Mouse (Mus musculus): ENCODE results near the gene Mphosph9. TPM values are rescaled to one million over a fixed set of nuclear protein-coding genes. Genes with fewer than 3 reads are reported as not detected.
"Not testable (repeated sequence)": the region's sequence is repeated elsewhere in the genome, so short reads cannot be mapped to it uniquely, and the experiment has no call there.

The Mphosph9 gene
- polyA plus RNA-seq, 1 experiment = 21.7 TPM

- Histone ChIP-seq H3K9me3 (replicated peaks; ENCODE audit: control insufficient read depth, insufficient read depth, low read length, poor library complexity, severe bottlenecking) (no peaks in the 10 kb centered on the region), H3K4me3 (ENCODE audit: low read depth, low read length) (no peak overlapping the region), H3K27ac (ENCODE audit: insufficient read depth, low read length) (no peak overlapping the region), H3K9ac (ENCODE audit: low read depth, poor library complexity, severe bottlenecking) (0 out of 2 replicates have a peak overlapping the region, but pooled peaks have one; percentile 27), H3K4me1 (ENCODE audit: control insufficient read depth, insufficient read depth, low read length) (no peaks in the 10 kb centered on the region), H3K36me3 (ENCODE audit: control insufficient read depth, insufficient read depth, low read length, poor library complexity, severe bottlenecking) (peaks cover 21% of the 10 kb centered on the region), H3K27me3 (ENCODE audit: control insufficient read depth, insufficient read depth, low read length, poor library complexity, severe bottlenecking) (no peaks in the 10 kb centered on the region)
- no peak for TF ChIP-seq POLR2A (IDR thresholded peaks at IDR 0.05; ENCODE audit: insufficient read depth, low read length)
- TF ChIP-seq EP300 (IDR thresholded peaks at IDR 0.05; ENCODE audit: insufficient read depth, low read depth, low read length) = no peak
- no peak for TF ChIP-seq CTCF (IDR thresholded peaks at IDR 0.05; ENCODE audit: low read depth, low read length)
These were observed 23.4 kb upstream of the Mphosph9 start for GRCm38 (mm10) chr5:124351111-124351560.

GRCm38 (mm10) chr5:124350350-124350749, 22.6 kb upstream of the Mphosph9 start:
- no peaks in the 10 kb centered on the region for H3K9me3 ChIP-seq (replicated peaks; ENCODE audit: control insufficient read depth, insufficient read depth, low read length, poor library complexity, severe bottlenecking)
- no peak overlapping the region for H3K4me3 ChIP-seq (ENCODE audit: low read depth, low read length)
- no peak overlapping the region for H3K27ac ChIP-seq (ENCODE audit: insufficient read depth, low read length)
- H3K36me3 ChIP-seq (ENCODE audit: control insufficient read depth, insufficient read depth, low read length, poor library complexity, severe bottlenecking) = peaks cover 23% of the 10 kb centered on the region
- no peaks in the 10 kb centered on the region for H3K4me1 ChIP-seq (ENCODE audit: control insufficient read depth, insufficient read depth, low read length)
- no peaks in the 10 kb centered on the region for H3K27me3 ChIP-seq (ENCODE audit: control insufficient read depth, insufficient read depth, low read length, poor library complexity, severe bottlenecking)
- no peak for TF ChIP-seq POLR2A (IDR thresholded peaks at IDR 0.05; ENCODE audit: insufficient read depth, low read length)
- no peak for TF ChIP-seq CTCF (IDR thresholded peaks at IDR 0.05; ENCODE audit: low read depth, low read length)
- no peak for TF ChIP-seq EP300 (IDR thresholded peaks at IDR 0.05; ENCODE audit: insufficient read depth, low read depth, low read length)
- H3K9ac ChIP-seq (ENCODE audit: low read depth, poor library complexity, severe bottlenecking) = no peak overlapping the region

- Histone ChIP-seq H3K4me1 (ENCODE audit: control insufficient read depth, insufficient read depth, low read length) (no peaks in the 10 kb centered on the region), H3K36me3 (ENCODE audit: control insufficient read depth, insufficient read depth, low read length, poor library complexity, severe bottlenecking) (peaks cover 26% of the 10 kb centered on the region), H3K27ac (ENCODE audit: insufficient read depth, low read length) (no peak overlapping the region), H3K9me3 (replicated peaks; ENCODE audit: control insufficient read depth, insufficient read depth, low read length, poor library complexity, severe bottlenecking) (no peaks in the 10 kb centered on the region), H3K4me3 (ENCODE audit: low read depth, low read length) (no peak overlapping the region), H3K9ac (ENCODE audit: low read depth, poor library complexity, severe bottlenecking) (no peak overlapping the region), H3K27me3 (ENCODE audit: control insufficient read depth, insufficient read depth, low read length, poor library complexity, severe bottlenecking) (no peaks in the 10 kb centered on the region)
- TF ChIP-seq CTCF (IDR thresholded peaks at IDR 0.05; ENCODE audit: low read depth, low read length) (no peak), POLR2A (IDR thresholded peaks at IDR 0.05; ENCODE audit: insufficient read depth, low read length) (no peak), EP300 (IDR thresholded peaks at IDR 0.05; ENCODE audit: insufficient read depth, low read depth, low read length) (no peak)
These were observed 21.4 kb upstream of the Mphosph9 start for GRCm38 (mm10) chr5:124349196-124349595.

- H3K4me3 ChIP-seq (ENCODE audit: low read depth, low read length) = no peak overlapping the region
- no peaks in the 10 kb centered on the region for H3K9me3 ChIP-seq (replicated peaks; ENCODE audit: control insufficient read depth, insufficient read depth, low read length, poor library complexity, severe bottlenecking)
- TF ChIP-seq POLR2A (IDR thresholded peaks at IDR 0.05; ENCODE audit: insufficient read depth, low read length) (no peak), CTCF (IDR thresholded peaks at IDR 0.05; ENCODE audit: low read depth, low read length) (no peak), EP300 (IDR thresholded peaks at IDR 0.05; ENCODE audit: insufficient read depth, low read depth, low read length) (no peak)
- no peaks in the 10 kb centered on the region for H3K4me1 ChIP-seq (ENCODE audit: control insufficient read depth, insufficient read depth, low read length)
- no peaks in the 10 kb centered on the region for H3K27me3 ChIP-seq (ENCODE audit: control insufficient read depth, insufficient read depth, low read length, poor library complexity, severe bottlenecking)
- no peak overlapping the region for H3K27ac ChIP-seq (ENCODE audit: insufficient read depth, low read length)
- peaks cover 15% of the 10 kb centered on the region for H3K36me3 ChIP-seq (ENCODE audit: control insufficient read depth, insufficient read depth, low read length, poor library complexity, severe bottlenecking)
- no peak overlapping the region for H3K9ac ChIP-seq (ENCODE audit: low read depth, poor library complexity, severe bottlenecking)
These were observed 15.1 kb upstream of the Mphosph9 start for GRCm38 (mm10) chr5:124342897-124343296.

GRCm38 (mm10) chr5:124341753-124342339, 14.1 kb upstream of the Mphosph9 start:
- peaks cover 13% of the 10 kb centered on the region for H3K36me3 ChIP-seq (ENCODE audit: control insufficient read depth, insufficient read depth, low read length, poor library complexity, severe bottlenecking)
- H3K9ac ChIP-seq (ENCODE audit: low read depth, poor library complexity, severe bottlenecking); H3K4me3 ChIP-seq (ENCODE audit: low read depth, low read length): not testable (repeated sequence)

GRCm38 (mm10) chr5:124338791-124339190, 11.0 kb upstream of the Mphosph9 start:
- no peak overlapping the region for H3K4me3 ChIP-seq (ENCODE audit: low read depth, low read length)
- H3K27me3 ChIP-seq (ENCODE audit: control insufficient read depth, insufficient read depth, low read length, poor library complexity, severe bottlenecking) = no peaks in the 10 kb centered on the region
- H3K4me1 ChIP-seq (ENCODE audit: control insufficient read depth, insufficient read depth, low read length) = no peaks in the 10 kb centered on the region
- TF ChIP-seq EP300 (IDR thresholded peaks at IDR 0.05; ENCODE audit: insufficient read depth, low read depth, low read length) (no peak), CTCF (IDR thresholded peaks at IDR 0.05; ENCODE audit: low read depth, low read length) (no peak), POLR2A (IDR thresholded peaks at IDR 0.05; ENCODE audit: insufficient read depth, low read length) (no peak)
- no peak overlapping the region for H3K9ac ChIP-seq (ENCODE audit: low read depth, poor library complexity, severe bottlenecking)
- 0 out of 2 replicates have a peak overlapping the region, but pooled peaks have one; percentile 16 for H3K27ac ChIP-seq (ENCODE audit: insufficient read depth, low read length)
- H3K9me3 ChIP-seq (replicated peaks; ENCODE audit: control insufficient read depth, insufficient read depth, low read length, poor library complexity, severe bottlenecking) = no peaks in the 10 kb centered on the region
- no peaks in the 10 kb centered on the region for H3K36me3 ChIP-seq (ENCODE audit: control insufficient read depth, insufficient read depth, low read length, poor library complexity, severe bottlenecking)

More at GRCm38 (mm10) chr5:124341753-124342339, 14.1 kb upstream of the Mphosph9 start:
- H3K9me3 ChIP-seq (replicated peaks; ENCODE audit: control insufficient read depth, insufficient read depth, low read length, poor library complexity, severe bottlenecking); H3K27ac ChIP-seq (ENCODE audit: insufficient read depth, low read length); H3K4me1 ChIP-seq (ENCODE audit: control insufficient read depth, insufficient read depth, low read length); H3K27me3 ChIP-seq (ENCODE audit: control insufficient read depth, insufficient read depth, low read length, poor library complexity, severe bottlenecking): not testable (repeated sequence)

Measured in ES-Bruce4 (cell line).